Mouse (Mus musculus) liver, embryonic 12.5 days (tissue): Measurements from ENCODE around the gene Rpl36al. TPM values are rescaled to one million over a fixed set of nuclear protein-coding genes. Genes with fewer than 3 reads are reported as not detected.
A peak's percentile ranks its signal among the peaks of the same experiment; 100 is the strongest.
"Not testable (repeated sequence)": the region's sequence is repeated elsewhere in the genome, so short reads cannot be mapped to it uniquely, and the experiment has no call there.

ENCODE experiments used
- ATAC-seq: fragments of 200-750 bp; cut with Nextera tagmentation; 2 replicates; pipeline ENCODE4 v1.8.0; 2017; ENCODE audit warnings: moderate number of reproducible peaks, mild to moderate bottlenecking, moderate library complexity
- H3K27ac ChIP-seq: fragments of 300-500 bp; sonication (generic); 2 replicates; pipeline ENCODE4 v1.5.1; 2016; ENCODE audit warnings: mild to moderate bottlenecking
- H3K27me3 ChIP-seq: fragments of 300-500 bp; sonication (generic); replicated peaks from 2 replicates; pipeline ENCODE4 v1.6.1; 2016; ENCODE audit warnings: mild to moderate bottlenecking, moderate library complexity
- H3K36me3 ChIP-seq: fragments of 300-500 bp; sonication (generic); 2 replicates; pipeline ENCODE4 v1.6.1; 2016; ENCODE audit warnings: mild to moderate bottlenecking, moderate library complexity
- H3K4me1 ChIP-seq: fragments of 300-500 bp; sonication (generic); 2 replicates; pipeline ENCODE4 v1.6.1; 2016
- H3K4me2 ChIP-seq: fragments of 300-500 bp; sonication (generic); 2 replicates; pipeline ENCODE4 v1.6.1; 2016; ENCODE audit warnings: mild to moderate bottlenecking, moderate library complexity
- H3K4me3 ChIP-seq: fragments of 300-500 bp; sonication (generic); 2 replicates; pipeline ENCODE4 v1.5.1; 2016; ENCODE audit warnings: mild to moderate bottlenecking, moderate library complexity
- H3K9ac ChIP-seq: fragments of 300-500 bp; sonication (generic); 2 replicates; pipeline ENCODE4 v1.6.1; 2016; ENCODE audit warnings: mild to moderate bottlenecking, moderate library complexity
- H3K9me3 ChIP-seq: fragments of 300-500 bp; sonication (generic); replicated peaks from 2 replicates; pipeline ENCODE4 v1.6.1; 2016; ENCODE audit warnings: mild to moderate bottlenecking, moderate library complexity
- WGBS: fragments of 180-500 bp; shearing (Covaris S2); methylation state at CpG from one replicate; pipeline ENCODE4 v1.1.7; 2016; ENCODE audit not compliant: insufficient replicate concordance; 5-methylcytosine and 5-hydroxymethylcytosine counted together
- polyA plus RNA-seq: library from polyadenylated mRNA; unstranded; fragments of >200 nt; fragmentation: Nextera tagmentation; extraction: Ambion mirVana; gene quantifications from 2 replicates; pipeline ENCODE4 v1.2.1, GENCODE M21; 2016

The Rpl36al gene
- polyA plus RNA-seq, 1 experiment from 2014 or later: 813 TPM

GRCm38 (mm10) chr12:69166861-69167581, 16.9 kb downstream of the Rpl36al start:
- peaks cover 50% of the 10 kb centered on the region for H3K4me1 ChIP-seq
- not testable (repeated sequence) for ATAC-seq, H3K36me3 ChIP-seq, H3K4me3 ChIP-seq, H3K27ac ChIP-seq, H3K9me3 ChIP-seq, H3K9ac ChIP-seq, H3K27me3 ChIP-seq
- 73% methylated on average over 8 of the region's 8 CpGs for WGBS
- H3K4me2 ChIP-seq: peak overlapping the region; percentile 92; the same call in 1 of the 2 replicates

- Histone ChIP-seq H3K9me3 (no peaks in the 10 kb centered on the region), H3K4me2 (no peak overlapping the region), H3K9ac (0 out of 2 replicates have a peak overlapping the region, but pooled peaks have one; percentile 14), H3K4me1 (peaks cover 40% of the 10 kb centered on the region), H3K27ac (no peak overlapping the region), H3K27me3 (no peaks in the 10 kb centered on the region), H3K36me3 (no peaks in the 10 kb centered on the region), H3K4me3 (no peak overlapping the region)
- 18% methylated on average over 3 of the region's 3 CpGs for WGBS
- no peak for ATAC-seq
Measured at GRCm38 (mm10) chr12:69164904-69165303, 19.0 kb downstream of the Rpl36al start.

GRCm38 (mm10) chr12:69163586-69163985, 20.3 kb downstream of the Rpl36al start:
- H3K4me1 ChIP-seq: peaks cover 37% of the 10 kb centered on the region
- not testable (repeated sequence) for H3K9me3 ChIP-seq, H3K4me2 ChIP-seq, H3K36me3 ChIP-seq, H3K27ac ChIP-seq, H3K9ac ChIP-seq, H3K27me3 ChIP-seq, ATAC-seq, H3K4me3 ChIP-seq
- WGBS: 75% methylated on average over 4 of the region's 4 CpGs

- 71% methylated on average over 2 of the region's 2 CpGs for WGBS
- peaks cover 45% of the 10 kb centered on the region for H3K4me1 ChIP-seq
Measured at GRCm38 (mm10) chr12:69160677-69161076, 23.2 kb downstream of the Rpl36al start.

GRCm38 (mm10) chr12:69159578-69159940, 24.3 kb downstream of the Rpl36al start:
- Histone ChIP-seq H3K9ac (no peak overlapping the region), H3K27me3 (no peaks in the 10 kb centered on the region), H3K36me3 (peaks cover 20% of the 10 kb centered on the region), H3K9me3 (no peaks in the 10 kb centered on the region), H3K27ac (0 out of 2 replicates have a peak overlapping the region, but pooled peaks have one; percentile 65), H3K4me1 (peaks cover 34% of the 10 kb centered on the region), H3K4me2 (peak overlapping the region; percentile 63), H3K4me3 (peak overlapping the region; percentile 33)
- WGBS: 2% methylated on average over 9 of the region's 9 CpGs
- ATAC-seq: no peak

More at GRCm38 (mm10) chr12:69160677-69161076, 23.2 kb downstream of the Rpl36al start:
- H3K4me3 ChIP-seq, H3K27me3 ChIP-seq, H3K9me3 ChIP-seq, H3K4me2 ChIP-seq, ATAC-seq, H3K9ac ChIP-seq, H3K27ac ChIP-seq: not testable (repeated sequence)
- peaks cover 20% of the 10 kb centered on the region for H3K36me3 ChIP-seq

GRCm38 (mm10) chr12:69158765-69159577, 24.9 kb downstream of the Rpl36al start, which contains the start of gene Rps29:
TSS of gene Rps29 (minus strand) at chr12:69159186.
- not testable (repeated sequence) for H3K27me3 ChIP-seq, H3K9me3 ChIP-seq
- Histone ChIP-seq H3K36me3 (peaks cover 20% of the 10 kb centered on the region), H3K4me1 (peaks cover 28% of the 10 kb centered on the region), H3K4me2 (peak within 1 kb of the TSS; percentile 75), H3K27ac (peak within 1 kb of the TSS; percentile 96), H3K9ac (peak within 1 kb of the TSS; percentile 89), H3K4me3 (peak within 1 kb of the TSS; percentile 77)
- WGBS: under 1% methylated on average over 63 of the region's 68 CpGs
- ATAC-seq: peak; percentile 95

GRCm38 (mm10) chr12:69158366-69158764, 25.5 kb downstream of the Rpl36al start:
- Histone ChIP-seq H3K9ac (peak overlapping the region; percentile 89), H3K4me2 (peak overlapping the region; percentile 75), H3K27me3 (no peaks in the 10 kb centered on the region), H3K4me1 (peaks cover 26% of the 10 kb centered on the region), H3K36me3 (peaks cover 20% of the 10 kb centered on the region), H3K4me3 (peak overlapping the region; percentile 77), H3K9me3 (no peaks in the 10 kb centered on the region), H3K27ac (peak overlapping the region; percentile 96)
- WGBS: under 1% methylated on average over 19 of the region's 19 CpGs
- ATAC-seq: no peak

GRCm38 (mm10) chr12:69157107-69157506, 26.8 kb downstream of the Rpl36al start:
- peak overlapping the region; percentile 77 for H3K4me3 ChIP-seq
- H3K9ac ChIP-seq: peak overlapping the region; percentile 89
- no peak for ATAC-seq

GRCm38 (mm10) chr12:69156436-69156835, 27.4 kb downstream of the Rpl36al start:
- Histone ChIP-seq H3K4me1 (peaks cover 26% of the 10 kb centered on the region), H3K9ac (no peak overlapping the region), H3K27me3 (no peaks in the 10 kb centered on the region), H3K4me3 (no peak overlapping the region), H3K27ac (peak overlapping the region; percentile 96), H3K36me3 (peaks cover 20% of the 10 kb centered on the region), H3K4me2 (peak overlapping the region; percentile 75), H3K9me3 (no peaks in the 10 kb centered on the region)
- no peak for ATAC-seq
- 64% methylated on average over 4 of the region's 4 CpGs for whole genome bisulfite sequencing

More at GRCm38 (mm10) chr12:69157107-69157506, 26.8 kb downstream of the Rpl36al start:
- H3K27me3 ChIP-seq: no peaks in the 10 kb centered on the region
- whole genome bisulfite sequencing: 69% methylated on average over 2 of the region's 2 CpGs
- no peaks in the 10 kb centered on the region for H3K9me3 ChIP-seq
- peaks cover 20% of the 10 kb centered on the region for H3K36me3 ChIP-seq
- H3K4me2 ChIP-seq: peak overlapping the region; percentile 75
- peak overlapping the region; percentile 96 for H3K27ac ChIP-seq
- peaks cover 26% of the 10 kb centered on the region for H3K4me1 ChIP-seq

GRCm38 (mm10) chr12:69155923-69156322, 28.0 kb downstream of the Rpl36al start:
- Histone ChIP-seq H3K4me2 (no peak overlapping the region), H3K4me1 (peaks cover 26% of the 10 kb centered on the region), H3K27me3 (no peaks in the 10 kb centered on the region), H3K9ac (no peak overlapping the region), H3K36me3 (peaks cover 20% of the 10 kb centered on the region), H3K4me3 (no peak overlapping the region), H3K27ac (no peak overlapping the region; the same call in 1 of the 2 replicates), H3K9me3 (no peaks in the 10 kb centered on the region)
- no peak for ATAC-seq
- 72% methylated on average over 2 of the region's 2 CpGs for WGBS

- Histone ChIP-seq H3K36me3 (no peaks in the 10 kb centered on the region), H3K4me3 (no peak overlapping the region), H3K9me3 (no peaks in the 10 kb centered on the region), H3K4me2 (no peak overlapping the region), H3K27me3 (no peaks in the 10 kb centered on the region), H3K27ac (no peak overlapping the region), H3K4me1 (no peaks in the 10 kb centered on the region), H3K9ac (no peak overlapping the region)
- no peak for ATAC-seq
- WGBS: 65% methylated on average over 13 of the region's 13 CpGs
Measured at GRCm38 (mm10) chr12:69150049-69150448, 33.8 kb downstream of the Rpl36al start.
